ENCODE assay signal across 12 mouse cellular contexts in the genomic region with DNA sequence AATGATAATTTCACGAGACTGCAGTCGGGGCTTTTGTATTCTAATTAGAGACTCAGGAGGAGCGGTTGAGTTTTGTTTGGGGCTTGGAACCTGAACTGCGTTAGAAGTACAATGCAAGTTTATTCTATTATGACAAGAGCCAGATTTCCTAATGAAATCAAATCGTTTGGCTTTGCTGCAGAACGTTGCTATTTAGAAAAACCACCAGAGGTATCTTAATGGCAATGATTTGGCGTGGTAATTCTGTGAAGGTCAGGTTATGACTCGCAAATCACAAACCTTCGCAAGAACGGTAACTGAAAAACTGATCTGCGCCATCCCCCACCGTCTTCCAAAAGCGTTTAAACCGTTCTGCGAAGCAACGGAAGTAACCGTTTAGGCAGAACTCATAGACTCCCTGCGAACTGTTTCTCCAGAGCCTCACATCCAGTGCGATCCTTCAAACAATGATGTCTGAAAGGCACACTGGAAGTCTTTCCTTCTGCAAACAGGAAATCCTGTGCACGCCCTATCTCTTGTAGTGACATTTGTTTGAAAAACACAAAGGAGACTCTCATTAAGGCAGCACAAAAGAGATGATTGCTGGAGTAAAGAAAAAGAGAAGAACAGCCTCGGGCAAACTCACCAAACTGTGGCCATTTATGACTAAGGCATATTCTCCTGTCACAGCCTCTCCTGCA.
A peak's percentile ranks its signal among the peaks of the same experiment; 100 is the strongest.
DNase-seq lines count a peak whose midpoint lies in the region; ATAC-seq and TF ChIP-seq lines count a peak whose summit lies in the region.
"Had no signal": no experiment of that assay in that cellular context is flagged by ENCODE, and none has a peak within 500 bp of the region (broad histone marks: within the 10 kb centered on the region; RNA-seq: fewer than 3 reads in every experiment).

No protein-coding gene starts in this region.

- no peaks in the 10 kb centered on the region for H3K27me3 ChIP-seq in kidney, embryonic 15.5 days
- no peaks in the 10 kb centered on the region for H3K27me3 ChIP-seq in embryonic facial prominence, embryonic 14.5 days (replicated peaks; ENCODE audit: control insufficient read depth, insufficient read depth, low read length)
- H3K27me3 ChIP-seq in lung, postnatal 0 days (replicated peaks; ENCODE audit: insufficient read depth, low read length): no peaks in the 10 kb centered on the region
- H3K27me3 ChIP-seq: megakaryocyte, embryonic 14.5 days had no signal

- no peak for TF ChIP-seq CTCF in lung, postnatal 0 days (IDR thresholded peaks at IDR 0.05)

- no peak for TF ChIP-seq EP300 in lung, postnatal 0 days (IDR thresholded peaks at IDR 0.05)

- no peaks in the 10 kb centered on the region for H3K9me3 ChIP-seq in kidney, embryonic 15.5 days (replicated peaks)
- no peaks in the 10 kb centered on the region for H3K9me3 ChIP-seq in embryonic facial prominence, embryonic 14.5 days (ENCODE audit: control insufficient read depth, low read length)
- H3K9me3 ChIP-seq in lung, postnatal 0 days (ENCODE audit: low read length): no peaks in the 10 kb centered on the region
- H3K9me3 ChIP-seq: megakaryocyte, embryonic 14.5 days had no signal

- ATAC-seq in kidney, embryonic 15.5 days (replicated peaks; ENCODE audit: low FRiP score): no peak
- peak; percentile 28; the same call in 1 of the 2 replicates for ATAC-seq in embryonic facial prominence, embryonic 14.5 days (ENCODE audit: low read depth)
- ATAC-seq in lung, postnatal 0 days: peak; percentile 61
- ATAC-seq: hindbrain, postnatal 0 days had no signal

- 0 out of 2 replicates have a peak overlapping the region, but pooled peaks have one; percentile 41 for H3K27ac ChIP-seq in kidney, embryonic 15.5 days
- H3K27ac ChIP-seq in embryonic facial prominence, embryonic 14.5 days (replicated peaks; ENCODE audit: low read depth, low read length): peak overlapping the region; percentile 71
- peak overlapping the region; percentile 38; the same call in 1 of the 2 replicates for H3K27ac ChIP-seq in lung, postnatal 0 days (ENCODE audit: low read length)
- H3K27ac ChIP-seq: hindbrain, postnatal 0 days had no signal

- no peak for DNase-seq in kidney, postnatal 10 days
- peak; percentile 76 for DNase-seq in ZHBTc4 (ENCODE audit: low read depth, low spot score)
- DNase-seq in embryonic facial prominence, embryonic 14.5 days (ENCODE audit: low spot score): peak; percentile 77
- peak; percentile 50 for DNase-seq in lung, postnatal 0 days (ENCODE audit: low spot score)
- no peak for DNase-seq in cerebellum, adult 11 months
- no peak for DNase-seq in right cerebral cortex, postnatal 36 days (ENCODE audit: low spot score in 2 of 2)
- no peak for DNase-seq in cerebellum, adult 9-11 months
- DNase-seq: adrenal gland, postnatal 14 days; cerebellum, postnatal 36 days had no signal

- WGBS in kidney, embryonic 15.5 days: 71% methylated on average over 21 of the region's 21 CpGs
- whole genome bisulfite sequencing in embryonic facial prominence, embryonic 14.5 days: 36% methylated on average over 21 of the region's 21 CpGs
- 59% methylated on average over 21 of the region's 21 CpGs for WGBS in lung, postnatal 0 days

- no peaks in the 10 kb centered on the region for H3K36me3 ChIP-seq in kidney, embryonic 15.5 days
- no peaks in the 10 kb centered on the region for H3K36me3 ChIP-seq in embryonic facial prominence, embryonic 14.5 days (ENCODE audit: control insufficient read depth, insufficient read depth, low read length)
- H3K36me3 ChIP-seq in lung, postnatal 0 days (ENCODE audit: insufficient read depth, low read length): no peaks in the 10 kb centered on the region

- no peak overlapping the region for H3K4me2 ChIP-seq in kidney, embryonic 15.5 days
- H3K4me2 ChIP-seq in embryonic facial prominence, embryonic 14.5 days (ENCODE audit: low read depth, low read length): peak overlapping the region; percentile 26
- H3K4me2 ChIP-seq in lung, postnatal 0 days (replicated peaks; ENCODE audit: low read depth, low read length): peak overlapping the region; percentile 14

- no peak overlapping the region for H3K9ac ChIP-seq in kidney, embryonic 15.5 days
- H3K9ac ChIP-seq in embryonic facial prominence, embryonic 14.5 days (ENCODE audit: low read depth, low read length): peak overlapping the region; percentile 14; the same call in 1 of the 2 replicates
- H3K9ac ChIP-seq in lung, postnatal 0 days (replicated peaks; ENCODE audit: low read depth): no peak overlapping the region

- no peak overlapping the region for H3K4me3 ChIP-seq in kidney, embryonic 15.5 days (replicated peaks)
- H3K4me3 ChIP-seq in embryonic facial prominence, embryonic 14.5 days (ENCODE audit: low read depth, low read length): no peak overlapping the region
- no peak overlapping the region for H3K4me3 ChIP-seq in lung, postnatal 0 days (ENCODE audit: low read depth, low read length)
- H3K4me3 ChIP-seq: megakaryocyte, embryonic 14.5 days had no signal

- H3K4me1 ChIP-seq in kidney, embryonic 15.5 days: peaks cover 7% of the 10 kb centered on the region
- H3K4me1 ChIP-seq in embryonic facial prominence, embryonic 14.5 days (ENCODE audit: control insufficient read depth, insufficient read depth, low read length): peaks cover 28% of the 10 kb centered on the region
- peaks cover 3% of the 10 kb centered on the region; the same call in 1 of the 2 replicates for H3K4me1 ChIP-seq in lung, postnatal 0 days (ENCODE audit: insufficient read depth, low read depth, low read length)

Comparison
In these comparisons a context has a peak if more than half of its experiments do, and no peak if none do; other contexts are left out.
1. DNase-seq: peak in ZHBTc4 (single experiment), embryonic facial prominence, embryonic 14.5 days (single experiment) and lung, postnatal 0 days (single experiment); none in kidney, postnatal 10 days (single experiment), cerebellum, adult 11 months (single experiment), right cerebral cortex, postnatal 36 days (0 of 2) and cerebellum, adult 9-11 months (single experiment).
2. Peak in every context shown above with its lines, with median percentiles within 50 percentile points of each other: H3K27ac ChIP-seq.